Mouse (Mus musculus) embryonic facial prominence, embryonic 12.5 days (tissue): ENCODE results near the gene Gcnt7. TPM values are rescaled to one million over a fixed set of nuclear protein-coding genes. Genes with fewer than 3 reads are reported as not detected.

ENCODE experiments used
- ATAC-seq: fragments of 200-750 bp; cut with Nextera tagmentation; 2 replicates; pipeline ENCODE4 v1.8.0; 2017; ENCODE audit not compliant: insufficient number of reproducible peaks, insufficient read depth, low FRiP score, low TSS enrichment
- H3K27ac ChIP-seq: fragments of 300-500 bp; sonication (generic); 2 replicates; pipeline ENCODE4 v1.5.1; 2016; ENCODE audit warnings: mild to moderate bottlenecking
- H3K27me3 ChIP-seq: fragments of 300-500 bp; sonication (generic); 2 replicates; pipeline ENCODE4 v1.6.1; 2016; ENCODE audit warnings: mild to moderate bottlenecking, moderate library complexity
- H3K36me3 ChIP-seq: fragments of 300-500 bp; sonication (generic); 2 replicates; pipeline ENCODE4 v1.6.1; 2016; ENCODE audit warnings: mild to moderate bottlenecking
- H3K4me1 ChIP-seq: fragments of 300-500 bp; sonication (generic); 2 replicates; pipeline ENCODE4 v1.6.1; 2016
- H3K4me2 ChIP-seq: fragments of 300-500 bp; sonication (generic); replicated peaks from 2 replicates; pipeline ENCODE4 v1.6.1; 2016; ENCODE audit warnings: mild to moderate bottlenecking, moderate library complexity
- H3K4me3 ChIP-seq: fragments of 300-500 bp; sonication (generic); 2 replicates; pipeline ENCODE4 v1.5.1; 2016; ENCODE audit warnings: mild to moderate bottlenecking
- H3K9ac ChIP-seq: fragments of 300-500 bp; sonication (generic); 2 replicates; pipeline ENCODE4 v1.6.1; 2016; ENCODE audit warnings: mild to moderate bottlenecking, moderate library complexity
- H3K9me3 ChIP-seq: fragments of 300-500 bp; sonication (generic); 2 replicates; pipeline ENCODE4 v1.6.1; 2016; ENCODE audit warnings: mild to moderate bottlenecking, moderate library complexity
- WGBS: fragments of 180-500 bp; shearing (Covaris S2); methylation state at CpG from one replicate; pipeline ENCODE4 v1.1.7; 2016; 5-methylcytosine and 5-hydroxymethylcytosine counted together
- polyA plus RNA-seq: library from polyadenylated mRNA; unstranded; fragments of >200 nt; fragmentation: Nextera tagmentation; extraction: Ambion mirVana; gene quantifications from 2 replicates; pipeline ENCODE4 v1.2.1, GENCODE M21; 2016

The Gcnt7 gene
- polyA plus RNA-seq, 1 experiment from 2014 or later = 2.6 TPM

- no peak overlapping the region for H3K4me2 ChIP-seq
These were observed 41.5 kb downstream of the Gcnt7 start for GRCm38 (mm10) chr2:172416876-172417275.

GRCm38 (mm10) chr2:172416218-172416617, 42.2 kb downstream of the Gcnt7 start:
- H3K4me1 ChIP-seq = peaks cover 14% of the 10 kb centered on the region
- WGBS = 57% methylated on average over 12 of the region's 12 CpGs
- H3K27ac ChIP-seq = no peak overlapping the region
- H3K9me3 ChIP-seq = no peaks in the 10 kb centered on the region
- no peaks in the 10 kb centered on the region for H3K36me3 ChIP-seq
- no peak overlapping the region for H3K4me2 ChIP-seq
- no peak overlapping the region for H3K4me3 ChIP-seq
- no peak for ATAC-seq
- H3K27me3 ChIP-seq = no peaks in the 10 kb centered on the region
- H3K9ac ChIP-seq = no peak overlapping the region

More at GRCm38 (mm10) chr2:172416876-172417275, 41.5 kb downstream of the Gcnt7 start:
- no peak overlapping the region for H3K4me3 ChIP-seq
- H3K36me3 ChIP-seq = no peaks in the 10 kb centered on the region
- no peak overlapping the region for H3K9ac ChIP-seq
- no peak overlapping the region for H3K27ac ChIP-seq
- no peaks in the 10 kb centered on the region for H3K9me3 ChIP-seq
- peaks cover 14% of the 10 kb centered on the region for H3K4me1 ChIP-seq
- no peak for ATAC-seq
- 87% methylated on average over 5 of the region's 5 CpGs for WGBS
- no peaks in the 10 kb centered on the region for H3K27me3 ChIP-seq

- Histone ChIP-seq H3K27ac (no peak overlapping the region), H3K4me2 (no peak overlapping the region), H3K4me3 (no peak overlapping the region), H3K4me1 (peaks cover 14% of the 10 kb centered on the region), H3K9me3 (no peaks in the 10 kb centered on the region), H3K27me3 (no peaks in the 10 kb centered on the region), H3K9ac (no peak overlapping the region), H3K36me3 (no peaks in the 10 kb centered on the region)
- WGBS = 42% methylated on average over 5 of the region's 5 CpGs
- no peak for ATAC-seq
These were observed 44.5 kb downstream of the Gcnt7 start for GRCm38 (mm10) chr2:172413894-172414293.

GRCm38 (mm10) chr2:172413273-172413672, 45.1 kb downstream of the Gcnt7 start:
- WGBS = 19% methylated on average over 4 of the region's 4 CpGs
- no peak overlapping the region for H3K4me2 ChIP-seq

DNA sequence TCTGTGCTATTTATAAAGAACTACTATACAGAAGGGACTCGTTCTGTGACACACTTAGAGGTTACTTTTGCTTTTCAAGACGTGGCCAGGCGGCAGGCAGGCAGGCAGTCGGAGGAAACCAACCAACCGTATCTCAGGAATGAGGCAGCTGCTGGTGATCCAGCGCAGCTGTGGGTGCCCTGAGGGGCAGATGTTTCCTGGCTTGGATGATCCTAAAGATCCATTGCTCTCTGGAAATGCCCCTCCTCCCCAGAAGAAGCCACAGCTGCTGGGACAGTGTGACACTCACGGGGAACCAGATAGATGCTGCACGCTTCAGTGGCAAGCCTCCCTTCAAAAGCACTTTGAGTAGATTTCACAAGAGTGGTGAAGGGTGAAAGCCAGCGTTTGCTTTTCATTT, 45.9 kb downstream of the Gcnt7 start:
- Histone ChIP-seq H3K36me3 (no peaks in the 10 kb centered on the region), H3K9ac (no peak overlapping the region), H3K27ac (no peak overlapping the region), H3K4me2 (peak overlapping the region; percentile 28), H3K9me3 (no peaks in the 10 kb centered on the region), H3K4me3 (no peak overlapping the region), H3K27me3 (no peaks in the 10 kb centered on the region), H3K4me1 (peaks cover 14% of the 10 kb centered on the region)
- ATAC-seq = peak; percentile 73
- WGBS = 2% methylated on average over 9 of the region's 9 CpGs

More at GRCm38 (mm10) chr2:172413273-172413672, 45.1 kb downstream of the Gcnt7 start:
- H3K9me3 ChIP-seq = no peaks in the 10 kb centered on the region
- no peak; the same call in 1 of the 2 replicates for ATAC-seq
- H3K27ac ChIP-seq = no peak overlapping the region
- no peak overlapping the region for H3K4me3 ChIP-seq
- H3K27me3 ChIP-seq = no peaks in the 10 kb centered on the region
- H3K36me3 ChIP-seq = no peaks in the 10 kb centered on the region
- no peak overlapping the region for H3K9ac ChIP-seq
- peaks cover 14% of the 10 kb centered on the region for H3K4me1 ChIP-seq

- Histone ChIP-seq H3K4me1 (peaks cover 14% of the 10 kb centered on the region), H3K9me3 (no peaks in the 10 kb centered on the region), H3K27ac (no peak overlapping the region), H3K36me3 (no peaks in the 10 kb centered on the region), H3K4me2 (no peak overlapping the region), H3K9ac (no peak overlapping the region), H3K27me3 (no peaks in the 10 kb centered on the region), H3K4me3 (no peak overlapping the region)
- ATAC-seq = no peak
- WGBS = 73% methylated on average over 11 of the region's 11 CpGs
These were observed 47.3 kb downstream of the Gcnt7 start for GRCm38 (mm10) chr2:172411091-172411490.

DNA sequence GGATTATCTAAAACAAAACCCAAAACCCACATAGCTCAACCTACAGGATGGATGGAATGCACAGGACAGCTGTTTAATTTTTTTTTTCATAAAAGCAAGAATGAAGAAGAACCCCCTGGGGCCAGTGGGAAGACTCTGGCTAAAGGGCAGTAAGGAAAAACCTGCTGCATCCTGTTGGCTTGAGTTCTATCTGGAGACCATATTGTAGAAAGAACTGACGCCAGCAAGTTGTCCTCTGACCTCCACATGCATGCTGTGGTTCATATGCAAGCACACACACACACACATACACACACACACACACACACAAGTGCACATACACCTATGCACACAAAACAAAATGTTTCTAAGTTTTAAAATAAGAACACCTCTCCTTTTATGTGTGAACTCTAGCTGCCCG, 47.7 kb downstream of the Gcnt7 start:
- no peak overlapping the region for H3K4me3 ChIP-seq
- peaks cover 14% of the 10 kb centered on the region for H3K4me1 ChIP-seq
- H3K4me2 ChIP-seq = no peak overlapping the region
- H3K27me3 ChIP-seq = no peaks in the 10 kb centered on the region
- H3K9me3 ChIP-seq = no peaks in the 10 kb centered on the region
- H3K36me3 ChIP-seq = no peaks in the 10 kb centered on the region
- 72% methylated on average over 2 of the region's 2 CpGs for WGBS
- H3K27ac ChIP-seq = no peak overlapping the region
- ATAC-seq = no peak
- no peak overlapping the region for H3K9ac ChIP-seq

- no peak for ATAC-seq
- no peak overlapping the region for H3K27ac ChIP-seq
- no peaks in the 10 kb centered on the region for H3K27me3 ChIP-seq
- 67% methylated on average over 2 of the region's 2 CpGs for WGBS
- no peaks in the 10 kb centered on the region for H3K9me3 ChIP-seq
- H3K36me3 ChIP-seq = no peaks in the 10 kb centered on the region
- no peak overlapping the region for H3K4me3 ChIP-seq
- no peak overlapping the region for H3K9ac ChIP-seq
- H3K4me2 ChIP-seq = no peak overlapping the region
- H3K4me1 ChIP-seq = peaks cover 2% of the 10 kb centered on the region; the same call in 1 of the 2 replicates
These were observed 50.9 kb downstream of the Gcnt7 start for GRCm38 (mm10) chr2:172407499-172407898.

DNA sequence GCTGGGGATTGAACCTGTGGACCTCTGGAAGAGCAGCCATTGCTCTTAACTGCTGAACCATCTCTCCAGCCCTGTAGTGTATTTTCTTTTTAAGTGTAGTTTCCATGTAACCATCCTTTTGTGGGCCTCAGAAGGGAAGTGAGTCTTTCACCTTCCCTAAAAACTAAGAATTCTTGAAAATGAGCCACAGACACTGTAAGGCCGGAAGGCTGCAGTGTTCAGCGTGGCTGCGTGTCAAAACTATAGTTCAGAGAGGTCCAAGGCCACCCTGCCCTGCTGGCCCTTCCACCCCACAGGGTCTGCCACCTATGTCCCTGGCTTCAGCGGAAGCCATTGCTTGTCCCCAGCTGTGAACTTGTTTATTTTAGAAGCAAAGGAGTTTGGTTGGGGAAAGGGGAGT, 52.2 kb downstream of the Gcnt7 start:
- Histone ChIP-seq H3K4me2 (no peak overlapping the region), H3K4me1 (no peaks in the 10 kb centered on the region), H3K36me3 (no peaks in the 10 kb centered on the region), H3K4me3 (no peak overlapping the region), H3K9me3 (no peaks in the 10 kb centered on the region), H3K27me3 (no peaks in the 10 kb centered on the region), H3K9ac (no peak overlapping the region), H3K27ac (no peak overlapping the region)
- no peak for ATAC-seq
- WGBS = 77% methylated on average over 4 of the region's 4 CpGs

GRCm38 (mm10) chr2:172405011-172405410, 53.4 kb downstream of the Gcnt7 start:
- Histone ChIP-seq H3K4me1 (no peaks in the 10 kb centered on the region), H3K4me3 (no peak overlapping the region), H3K27me3 (no peaks in the 10 kb centered on the region), H3K36me3 (no peaks in the 10 kb centered on the region), H3K9me3 (no peaks in the 10 kb centered on the region), H3K4me2 (no peak overlapping the region), H3K9ac (no peak overlapping the region), H3K27ac (no peak overlapping the region)
- WGBS = 66% methylated on average over 3 of the region's 3 CpGs
- ATAC-seq = no peak

- no peaks in the 10 kb centered on the region for H3K9me3 ChIP-seq
- 60% methylated on average over 7 of the region's 7 CpGs for WGBS
- no peak overlapping the region for H3K4me3 ChIP-seq
- no peak for ATAC-seq
- no peak overlapping the region for H3K27ac ChIP-seq
- no peaks in the 10 kb centered on the region for H3K4me1 ChIP-seq
- H3K27me3 ChIP-seq = no peaks in the 10 kb centered on the region
- H3K4me2 ChIP-seq = no peak overlapping the region
- no peak overlapping the region for H3K9ac ChIP-seq
- no peaks in the 10 kb centered on the region for H3K36me3 ChIP-seq
These were observed 54.2 kb downstream of the Gcnt7 start for GRCm38 (mm10) chr2:172404239-172404638.

GRCm38 (mm10) chr2:172401116-172401825, 57.1 kb downstream of the Gcnt7 start:
- no peak overlapping the region for H3K9ac ChIP-seq
- H3K36me3 ChIP-seq = no peaks in the 10 kb centered on the region
- H3K27ac ChIP-seq = no peak overlapping the region
- WGBS = 61% methylated on average over 13 of the region's 13 CpGs
- H3K4me1 ChIP-seq = no peaks in the 10 kb centered on the region
- H3K9me3 ChIP-seq = no peaks in the 10 kb centered on the region
- H3K4me3 ChIP-seq = no peak overlapping the region
- H3K27me3 ChIP-seq = no peaks in the 10 kb centered on the region
- no peak for ATAC-seq
- no peak overlapping the region for H3K4me2 ChIP-seq
